Mouse (Mus musculus) gastrocnemius, postnatal 25 days (tissue): Measurements from ENCODE around the gene Fam185a. TPM values are rescaled to one million over a fixed set of nuclear protein-coding genes. Genes with fewer than 3 reads are reported as not detected.
A peak's percentile ranks its signal among the peaks of the same experiment; 100 is the strongest.

ENCODE experiments used
- DNase-seq: peaks from one replicate; pipeline ENCODE4 v3.0.0; 2022
- total RNA-seq, 2 experiments: library from RNA; stranded (reverse); gene quantifications; 1 replicate in 1 of 2; 2 replicates in 1 of 2; pipeline ENCODE4 v1.2.3; 2021

The Fam185a gene
- total RNA-seq, 2 experiments from 2014 or later = 8.1 to 8.6 TPM

- no peak for DNase-seq
Observed at GRCm38 (mm10) chr5:21493294-21493999, 68.7 kb downstream of the Fam185a start.

GRCm38 (mm10) chr5:21494781-21495180, 70.0 kb downstream of the Fam185a start:
- DNase-seq = no peak

GRCm38 (mm10) chr5:21496321-21496720, 71.6 kb downstream of the Fam185a start:
- DNase-seq = peak; percentile 29

GRCm38 (mm10) chr5:21496881-21497280, 72.1 kb downstream of the Fam185a start:
- peak; percentile 62 for DNase-seq

- no peak for DNase-seq
Observed at GRCm38 (mm10) chr5:21498490-21498889, 73.7 kb downstream of the Fam185a start.

GRCm38 (mm10) chr5:21498925-21499324, 74.2 kb downstream of the Fam185a start:
- DNase-seq = no peak

- no peak for DNase-seq
Observed at GRCm38 (mm10) chr5:21500133-21500532, 75.4 kb downstream of the Fam185a start.

- no peak for DNase-seq
Observed at GRCm38 (mm10) chr5:21500941-21501340, 76.2 kb downstream of the Fam185a start.

- DNase-seq = no peak
Observed at GRCm38 (mm10) chr5:21502936-21503610, 78.3 kb downstream of the Fam185a start.

GRCm38 (mm10) chr5:21505159-21505558, 80.4 kb downstream of the Fam185a start:
- DNase-seq = no peak

- DNase-seq = no peak
Observed at GRCm38 (mm10) chr5:21506887-21507286, 82.1 kb downstream of the Fam185a start.

- DNase-seq = no peak
Observed at GRCm38 (mm10) chr5:21509801-21510200, 85.0 kb downstream of the Fam185a start.

GRCm38 (mm10) chr5:21513363-21513762, 88.6 kb downstream of the Fam185a start:
- DNase-seq = no peak

GRCm38 (mm10) chr5:21517562-21517961, 92.8 kb downstream of the Fam185a start:
- DNase-seq = no peak

GRCm38 (mm10) chr5:21518207-21518606, 93.4 kb downstream of the Fam185a start:
- DNase-seq = no peak

- DNase-seq = no peak
Observed at GRCm38 (mm10) chr5:21519166-21519565, 94.4 kb downstream of the Fam185a start.

- no peak for DNase-seq
Observed at GRCm38 (mm10) chr5:21526835-21527485, 102.2 kb downstream of the Fam185a start.

- DNase-seq = peak; percentile 79
Observed at GRCm38 (mm10) chr5:21527488-21527911, 102.7 kb downstream of the Fam185a start.

GRCm38 (mm10) chr5:21528068-21528842, 103.5 kb downstream of the Fam185a start:
- DNase-seq = peak; percentile 19

GRCm38 (mm10) chr5:21529110-21529720, 104.5 kb downstream of the Fam185a start:
- no peak for DNase-seq
